Mouse (Mus musculus): ENCODE measurements around the gene Plekhh1.
A peak's percentile ranks its signal among the peaks of the same experiment; 100 is the strongest.
"Not testable (repeated sequence)": the region's sequence is repeated elsewhere in the genome, so short reads cannot be mapped to it uniquely, and the experiment has no call there.

Gene Plekhh1

GRCm38 (mm10) chr12:79028911-79029861 lies at the start of gene Plekhh1:
Plekhh1 (plus strand) TSS chr12:79029163.
- DNase-seq = peak; percentile 81

- peak; percentile 62 for DNase-seq
Measured at GRCm38 (mm10) chr12:78980683-78981091, 48.3 kb upstream of the Plekhh1 start.

GRCm38 (mm10) chr12:78981131-78981530 lies 47.8 kb upstream of the Plekhh1 start:
- no peak for DNase-seq

- DNase-seq = no peak
Measured at GRCm38 (mm10) chr12:78981938-78982825, 46.8 kb upstream of the Plekhh1 start.

GRCm38 (mm10) chr12:78983296-78984034 lies 45.5 kb upstream of the Plekhh1 start:
- DNase-seq = no peak

GRCm38 (mm10) chr12:78984035-78984432 lies 44.9 kb upstream of the Plekhh1 start:
- DNase-seq = peak; percentile 76

GRCm38 (mm10) chr12:78987581-78988081 lies 41.3 kb upstream of the Plekhh1 start:
- peak; percentile 25 for DNase-seq

GRCm38 (mm10) chr12:78996271-78996670 lies 32.7 kb upstream of the Plekhh1 start:
- DNase-seq = no peak

- no peak for DNase-seq
Measured at GRCm38 (mm10) chr12:78996711-78997110, 32.3 kb upstream of the Plekhh1 start.

- DNase-seq = no peak
Measured at GRCm38 (mm10) chr12:79002406-79002805, 26.6 kb upstream of the Plekhh1 start.

- no peak for DNase-seq
Measured at GRCm38 (mm10) chr12:79002978-79003377, 26.0 kb upstream of the Plekhh1 start.

GRCm38 (mm10) chr12:79005456-79005855 lies 23.5 kb upstream of the Plekhh1 start:
- DNase-seq = no peak

GRCm38 (mm10) chr12:79006076-79006475 lies 22.9 kb upstream of the Plekhh1 start:
- no peak for DNase-seq

GRCm38 (mm10) chr12:79006478-79007125 lies 22.4 kb upstream of the Plekhh1 start:
- peak; percentile 71 for DNase-seq

- DNase-seq = peak; percentile 72
Measured at GRCm38 (mm10) chr12:79007126-79007753, 21.7 kb upstream of the Plekhh1 start, which contains the start of gene Tmem229b. Tmem229b (minus strand) TSS chr12:79007627.

GRCm38 (mm10) chr12:79010569-79010968 lies 18.4 kb upstream of the Plekhh1 start:
- DNase-seq = peak; percentile 22

- DNase-seq = no peak
Measured at GRCm38 (mm10) chr12:79016109-79016508, 12.9 kb upstream of the Plekhh1 start.

GRCm38 (mm10) chr12:79017994-79018399 lies 11.0 kb upstream of the Plekhh1 start:
- DNase-seq = no peak

- DNase-seq = no peak
Measured at GRCm38 (mm10) chr12:79021902-79022301, 7.1 kb upstream of the Plekhh1 start.

GRCm38 (mm10) chr12:79022882-79023281 lies 6.1 kb upstream of the Plekhh1 start:
- DNase-seq = peak; percentile 82

GRCm38 (mm10) chr12:79027526-79027925 lies 1.4 kb upstream of the Plekhh1 start:
- not testable (repeated sequence) for DNase-seq

Measured in kidney, postnatal 10 days (tissue).